Mouse (Mus musculus) CH12.LX (cell line): Measurements from ENCODE around the gene Ccnd3.

Source experiments
- CTCF ChIP-seq, 2 experiments: IDR thresholded peaks in 1 of 2; conservative IDR thresholded peaks in 1 of 2; 2 replicates each; pipeline ENCODE4 v1.5.1; 2011 to 2012; ENCODE audit warnings: low read depth in 2 of 2, low read length in 2 of 2, improper control_type of control experiment in 1 of 2, inconsistent platforms in 1 of 2, mild to moderate bottlenecking in 1 of 2, moderate library complexity in 1 of 2
- GABPA ChIP-seq: IDR thresholded peaks from 2 replicates; pipeline ENCODE4 v1.6.1; 2012; ENCODE audit warnings: low read depth, low read length, improper control_type of control experiment, inconsistent platforms; ENCODE audit not compliant: insufficient replicate concordance
- POLR2A ChIP-seq: IDR thresholded peaks from 2 replicates; pipeline ENCODE4 v1.6.1; 2011; ENCODE audit warnings: low read depth, mild to moderate bottlenecking, improper control_type of control experiment, low read length

GRCm38 (mm10) chr17:47622912-47623554 lies 118.2 kb downstream of the Ccnd3 start:
- TF ChIP-seq CTCF (conservative IDR thresholded peaks at IDR 0.05 in 1 of 2, IDR thresholded peaks at IDR 0.05 in 1 of 2; ENCODE audit: low read depth in 2 of 2, low read length in 2 of 2) (no peak), POLR2A (no peak), GABPA (no peak)
